Mouse (Mus musculus) stomach, embryonic 16.5 days (tissue): ENCODE results near the gene Cldn14. TPM values are rescaled to one million over a fixed set of nuclear protein-coding genes. Genes with fewer than 3 reads are reported as not detected.

Experiments used
- ATAC-seq: fragments of 200-750 bp; cut with Nextera tagmentation; 2 replicates; pipeline ENCODE4 v1.8.0; 2017; ENCODE audit warnings: moderate number of reproducible peaks, moderate TSS enrichment; ENCODE audit not compliant: insufficient read depth, low FRiP score
- H3K27ac ChIP-seq: fragments of 300-500 bp; sonication (generic); 2 replicates; pipeline ENCODE4 v1.5.1; 2014; ENCODE audit warnings: low read length
- H3K27me3 ChIP-seq: fragments of 300-500 bp; sonication (generic); 2 replicates; pipeline ENCODE4 v1.6.1; 2014; ENCODE audit warnings: low read length, control low read depth, mixed read lengths; ENCODE audit not compliant: control insufficient read depth, insufficient read depth
- H3K36me3 ChIP-seq: fragments of 300-500 bp; sonication (generic); 2 replicates; pipeline ENCODE4 v1.6.1; 2014; ENCODE audit warnings: low read length; ENCODE audit not compliant: control insufficient read depth, insufficient read depth
- H3K4me1 ChIP-seq: fragments of 300-500 bp; sonication (generic); 2 replicates; pipeline ENCODE4 v1.6.1; 2014; ENCODE audit warnings: low read length, control low read depth, mixed read lengths; ENCODE audit not compliant: control insufficient read depth, insufficient read depth
- H3K4me2 ChIP-seq: fragments of 300-500 bp; sonication (generic); 2 replicates; pipeline ENCODE4 v1.6.1; 2014; ENCODE audit warnings: low read depth, low read length, mixed read lengths
- H3K4me3 ChIP-seq: fragments of 300-500 bp; sonication (generic); replicated peaks from 2 replicates; pipeline ENCODE4 v1.5.1; 2014; ENCODE audit warnings: mild to moderate bottlenecking, low read length
- H3K9ac ChIP-seq: fragments of 300-500 bp; sonication (generic); 2 replicates; pipeline ENCODE4 v1.6.1; 2014; ENCODE audit warnings: low read length
- H3K9me3 ChIP-seq: fragments of 300-500 bp; sonication (generic); replicated peaks from 2 replicates; pipeline ENCODE4 v1.6.1; 2016; ENCODE audit warnings: low read length, control low read depth; ENCODE audit not compliant: control insufficient read depth
- WGBS: fragments of 180-500 bp; shearing (Covaris S2); extraction: QIAGEN DNeasy Blood & Tissue Kit; methylation state at CpG from one replicate; pipeline ENCODE4 v1.1.7; 2014; 5-methylcytosine and 5-hydroxymethylcytosine counted together
- polyA plus RNA-seq: library from polyadenylated mRNA; unstranded; fragments of >200 nt; fragmentation: Nextera tagmentation; extraction: Ambion mirVana; gene quantifications from 2 replicates; pipeline ENCODE4 v1.2.1, GENCODE M21; 2015

Gene Cldn14
- 0.14 TPM in 1 of 2 replicates, not detected in the other for polyA plus RNA-seq

DNA sequence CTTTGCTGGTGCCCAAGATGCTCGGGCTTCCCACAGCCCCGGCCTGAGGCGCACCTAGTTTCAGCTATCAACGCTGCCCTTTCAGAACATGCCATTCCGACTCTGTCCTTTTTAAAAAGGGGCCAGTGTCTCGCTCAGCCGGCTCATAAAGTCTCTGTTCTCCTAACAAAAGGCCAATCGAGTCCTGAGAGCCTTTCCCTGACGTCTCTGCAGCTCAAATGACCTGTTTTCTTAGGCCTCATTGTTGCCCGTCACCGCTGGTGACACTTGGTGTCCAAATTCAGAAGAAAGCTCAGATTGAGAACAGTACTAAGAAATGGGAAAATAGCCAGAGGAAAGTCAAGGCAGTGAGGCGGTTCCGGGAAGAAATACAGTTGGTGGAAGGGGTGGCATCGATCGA is at the start of gene Cldn14:
Cldn14 (minus strand) TSS at position 101 of the 400 bp plus-strand sequence.
- no peaks in the 10 kb centered on the region for H3K9me3 ChIP-seq
- no peak within 1 kb of the TSS for H3K4me3 ChIP-seq
- H3K27ac ChIP-seq = no peak within 1 kb of the TSS
- ATAC-seq = no peak
- no peak within 1 kb of the TSS for H3K9ac ChIP-seq
- WGBS = 77% methylated on average over 15 of the region's 15 CpGs
- no peak within 1 kb of the TSS for H3K4me2 ChIP-seq
- no peaks in the 10 kb centered on the region for H3K36me3 ChIP-seq
- H3K27me3 ChIP-seq = no peaks in the 10 kb centered on the region
- no peaks in the 10 kb centered on the region for H3K4me1 ChIP-seq

DNA sequence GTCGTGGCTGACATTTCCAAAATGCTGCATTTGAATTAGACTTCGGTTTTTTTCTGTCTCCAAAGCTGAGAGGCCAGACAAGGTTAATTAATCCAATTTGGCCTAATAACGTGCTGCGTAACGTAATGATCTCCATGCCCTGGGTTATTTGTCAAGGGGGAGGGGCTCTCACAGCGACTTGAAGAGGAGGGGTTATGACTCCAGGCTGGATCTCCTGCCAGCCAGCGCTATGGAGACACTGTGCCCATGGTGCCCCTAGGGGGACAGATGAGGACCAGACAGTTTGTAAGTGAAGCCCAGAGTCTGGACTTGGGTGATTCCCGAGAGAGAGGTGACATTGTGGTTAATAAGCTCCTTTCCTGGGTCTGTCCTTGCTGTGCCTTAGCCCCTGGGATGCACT is 46.9 kb upstream of the Cldn14 start:
- Histone ChIP-seq H3K27me3 (no peaks in the 10 kb centered on the region), H3K9me3 (no peaks in the 10 kb centered on the region), H3K27ac (no peak overlapping the region), H3K9ac (no peak overlapping the region), H3K4me2 (no peak overlapping the region), H3K4me1 (no peaks in the 10 kb centered on the region), H3K4me3 (no peak overlapping the region), H3K36me3 (no peaks in the 10 kb centered on the region)
- 51% methylated on average over 8 of the region's 8 CpGs for WGBS
- no peak for ATAC-seq

DNA sequence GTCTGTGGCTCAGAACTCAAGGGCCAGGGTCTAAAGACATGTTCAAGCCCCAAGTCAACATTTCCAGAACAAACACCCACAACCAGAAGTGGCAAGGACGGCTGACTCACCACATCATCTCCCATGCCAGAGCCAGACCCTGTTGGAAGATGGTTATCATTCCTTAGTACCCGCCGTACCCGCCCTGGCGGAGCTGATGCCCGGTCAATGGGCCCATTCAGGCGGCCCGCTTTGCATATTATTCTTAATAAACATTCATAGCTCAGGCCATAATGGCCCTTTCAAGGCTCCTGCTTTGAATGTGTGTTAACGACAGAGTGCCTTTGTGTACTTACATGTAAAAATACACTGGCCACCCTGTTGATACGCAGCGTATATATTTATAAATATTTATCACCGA is 46.5 kb upstream of the Cldn14 start:
- Histone ChIP-seq H3K9ac (no peak overlapping the region), H3K9me3 (no peaks in the 10 kb centered on the region), H3K4me1 (no peaks in the 10 kb centered on the region), H3K36me3 (no peaks in the 10 kb centered on the region), H3K4me3 (no peak overlapping the region), H3K27ac (no peak overlapping the region), H3K4me2 (no peak overlapping the region), H3K27me3 (no peaks in the 10 kb centered on the region)
- no peak for ATAC-seq
- 79% methylated on average over 12 of the region's 12 CpGs for WGBS

DNA sequence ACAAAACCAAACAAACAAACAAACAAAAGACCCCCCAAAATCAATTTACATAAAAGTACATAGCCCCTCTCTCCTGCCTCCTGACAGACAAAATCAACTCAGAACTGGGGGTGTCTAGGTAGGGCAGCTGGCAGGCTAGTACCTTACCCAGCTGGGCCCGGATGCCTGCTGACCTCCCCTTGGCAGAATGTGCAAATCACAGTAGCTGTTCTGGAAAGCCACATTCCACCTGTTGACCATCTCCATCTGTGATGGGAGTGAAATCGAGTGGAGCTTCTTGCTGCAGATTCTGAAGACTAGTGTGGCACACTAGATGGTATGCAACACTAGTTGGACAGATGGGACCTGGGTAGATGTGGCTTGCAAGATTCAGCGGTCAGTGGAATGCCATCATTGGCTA is 41.7 kb upstream of the Cldn14 start:
- 86% methylated on average over 3 of the region's 3 CpGs for WGBS
- H3K4me1 ChIP-seq = no peaks in the 10 kb centered on the region
- no peak overlapping the region for H3K4me3 ChIP-seq
- no peaks in the 10 kb centered on the region for H3K9me3 ChIP-seq
- no peak overlapping the region for H3K27ac ChIP-seq
- no peaks in the 10 kb centered on the region for H3K36me3 ChIP-seq
- no peak for ATAC-seq
- no peaks in the 10 kb centered on the region for H3K27me3 ChIP-seq
- H3K4me2 ChIP-seq = no peak overlapping the region
- no peak overlapping the region for H3K9ac ChIP-seq

DNA sequence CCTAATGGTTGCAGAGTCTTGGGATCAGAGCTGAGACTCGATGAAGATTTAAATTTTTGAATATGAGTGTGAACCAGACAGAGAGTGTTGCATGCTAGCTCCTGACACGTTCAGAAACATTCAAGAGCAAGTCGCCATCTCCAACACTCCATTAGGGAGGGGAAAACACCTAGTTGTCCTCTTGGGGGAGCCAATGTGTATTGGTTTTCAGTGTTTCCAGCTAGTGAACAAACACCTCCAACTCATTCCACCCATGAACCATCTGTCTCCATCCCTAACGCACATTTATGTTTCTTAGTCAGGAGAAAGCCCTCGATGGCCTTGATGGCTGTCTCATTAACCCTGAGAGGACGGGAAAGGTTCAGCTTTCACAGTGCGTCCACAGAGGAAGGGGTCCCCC is 36.4 kb upstream of the Cldn14 start:
- Histone ChIP-seq H3K27ac (no peak overlapping the region), H3K9me3 (no peaks in the 10 kb centered on the region), H3K4me2 (no peak overlapping the region), H3K36me3 (no peaks in the 10 kb centered on the region), H3K9ac (no peak overlapping the region), H3K27me3 (0 out of 2 replicates have a peak, but pooled peaks cover 2% of the 10 kb centered on the region), H3K4me1 (no peaks in the 10 kb centered on the region; the same call in 1 of the 2 replicates), H3K4me3 (no peak overlapping the region)
- WGBS = 37% methylated on average over 7 of the region's 7 CpGs
- no peak for ATAC-seq

DNA sequence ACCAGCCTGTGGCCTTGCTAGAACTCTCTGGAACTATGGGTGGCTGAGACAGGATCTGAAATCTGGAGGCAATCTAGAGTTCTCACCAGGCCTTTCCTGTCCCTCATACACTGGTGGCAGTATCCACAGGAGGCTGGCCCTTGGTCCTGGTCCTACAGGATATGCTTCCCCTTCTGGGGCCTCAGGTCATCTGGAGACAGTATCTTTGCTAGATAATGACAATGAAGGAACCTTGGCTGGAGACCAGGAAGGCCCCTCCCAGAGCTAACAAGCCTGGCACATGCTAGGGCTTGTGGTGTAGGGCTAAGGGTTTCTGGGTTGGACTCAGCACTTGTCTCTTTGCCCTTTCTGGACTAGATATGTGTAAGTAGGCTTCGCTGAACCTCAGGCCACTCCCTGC is 35.2 kb upstream of the Cldn14 start:
- no peak overlapping the region for H3K4me3 ChIP-seq
- no peak overlapping the region for H3K27ac ChIP-seq
- 79% methylated on average over 1 of the region's 1 CpGs for WGBS
- H3K4me1 ChIP-seq = no peaks in the 10 kb centered on the region; the same call in 1 of the 2 replicates
- H3K36me3 ChIP-seq = no peaks in the 10 kb centered on the region
- 0 out of 2 replicates have a peak, but pooled peaks cover 2% of the 10 kb centered on the region for H3K27me3 ChIP-seq
- H3K9me3 ChIP-seq = no peaks in the 10 kb centered on the region
- ATAC-seq = no peak
- H3K4me2 ChIP-seq = no peak overlapping the region
- H3K9ac ChIP-seq = no peak overlapping the region

DNA sequence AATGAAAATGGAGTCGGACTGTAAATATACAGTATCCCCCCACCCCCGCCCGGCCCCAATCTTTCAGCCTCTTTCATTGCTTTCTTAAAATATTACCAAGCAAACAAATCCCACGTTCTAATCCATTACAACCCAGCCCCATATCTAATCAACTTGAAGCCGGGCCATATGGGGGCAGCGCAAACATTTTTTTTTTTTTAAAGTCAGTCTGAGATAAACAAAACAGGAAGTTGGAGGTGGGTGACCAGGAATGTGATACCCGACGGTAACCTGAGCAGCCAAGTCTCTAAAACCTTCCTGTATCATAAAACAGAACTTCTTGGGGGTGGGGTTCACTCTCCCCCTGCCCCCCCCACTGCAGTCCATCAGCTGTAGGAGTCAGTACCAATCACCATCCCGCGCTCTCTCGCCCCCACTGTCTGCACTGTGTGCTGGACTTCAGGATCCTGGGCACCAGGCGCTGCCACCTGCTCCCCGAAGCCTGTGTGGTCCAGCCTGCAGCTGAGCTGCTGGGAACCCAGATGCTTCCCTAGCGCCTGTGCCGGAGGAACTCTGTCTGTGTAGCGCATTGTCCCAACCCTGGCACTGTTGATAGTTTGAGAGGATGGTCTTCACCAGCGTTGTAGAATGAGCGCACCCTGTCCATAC is 32.6 kb upstream of the Cldn14 start:
- Histone ChIP-seq H3K4me3 (peak overlapping the region; percentile 6; the same call in 1 of the 2 replicates), H3K4me1 (no peaks in the 10 kb centered on the region; the same call in 1 of the 2 replicates), H3K27ac (no peak overlapping the region), H3K9ac (no peak overlapping the region), H3K27me3 (0 out of 2 replicates have a peak, but pooled peaks cover 2% of the 10 kb centered on the region), H3K36me3 (no peaks in the 10 kb centered on the region), H3K4me2 (peak overlapping the region; percentile 40), H3K9me3 (no peaks in the 10 kb centered on the region)
- no peak for ATAC-seq
- 37% methylated on average over 18 of the region's 18 CpGs for WGBS

DNA sequence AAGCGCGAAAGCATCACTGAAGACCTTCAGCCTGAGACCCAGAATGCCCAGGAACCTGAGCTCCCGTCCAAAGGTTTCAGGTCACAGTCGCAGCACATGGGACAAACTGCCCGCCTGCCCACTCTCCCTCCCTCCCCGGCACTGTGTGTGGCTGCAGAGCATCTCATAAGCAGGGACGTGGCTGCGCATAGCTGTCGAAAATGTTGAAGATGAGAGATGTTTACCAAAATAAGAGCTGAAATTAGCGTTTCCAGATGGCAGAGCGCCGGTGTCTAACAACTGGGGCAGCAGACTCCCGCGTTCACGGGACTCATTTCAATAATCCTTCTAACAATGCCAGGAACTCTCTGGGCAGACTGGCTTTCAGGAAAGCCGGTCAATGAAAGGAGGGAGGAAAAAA is 31.8 kb upstream of the Cldn14 start:
- H3K9ac ChIP-seq = no peak overlapping the region
- H3K9me3 ChIP-seq = no peaks in the 10 kb centered on the region
- peak overlapping the region; percentile 40 for H3K4me2 ChIP-seq
- H3K27ac ChIP-seq = no peak overlapping the region
- H3K4me3 ChIP-seq = peak overlapping the region; percentile 6; the same call in 1 of the 2 replicates
- H3K36me3 ChIP-seq = no peaks in the 10 kb centered on the region
- WGBS = 27% methylated on average over 16 of the region's 16 CpGs
- H3K4me1 ChIP-seq = no peaks in the 10 kb centered on the region; the same call in 1 of the 2 replicates
- H3K27me3 ChIP-seq = 0 out of 2 replicates have a peak, but pooled peaks cover 2% of the 10 kb centered on the region
- ATAC-seq = no peak

DNA sequence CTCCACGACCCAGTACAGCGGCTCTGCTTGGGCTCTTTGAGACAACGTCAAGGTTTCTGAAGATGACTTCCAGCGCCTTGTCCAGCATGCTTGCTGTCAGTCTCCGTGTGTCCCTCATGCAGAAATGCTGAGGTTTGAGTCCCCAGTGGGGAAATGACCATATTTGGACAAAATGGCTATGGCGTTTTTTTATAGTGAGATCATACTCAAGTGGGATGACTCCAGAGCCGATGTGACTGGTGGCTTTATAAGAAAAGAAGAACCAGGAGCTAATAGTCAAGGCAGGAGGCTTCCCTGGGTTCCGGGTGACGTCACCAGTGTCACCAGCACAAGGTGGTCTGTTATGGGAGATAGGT is 30.3 kb upstream of the Cldn14 start:
- 84% methylated on average over 9 of the region's 9 CpGs for WGBS
- H3K9me3 ChIP-seq = no peaks in the 10 kb centered on the region
- H3K27ac ChIP-seq = no peak overlapping the region
- no peak overlapping the region for H3K9ac ChIP-seq
- no peaks in the 10 kb centered on the region; the same call in 1 of the 2 replicates for H3K4me1 ChIP-seq
- no peak for ATAC-seq
- H3K27me3 ChIP-seq = no peaks in the 10 kb centered on the region
- H3K4me3 ChIP-seq = no peak overlapping the region
- no peak overlapping the region for H3K4me2 ChIP-seq
- H3K36me3 ChIP-seq = no peaks in the 10 kb centered on the region
